Mouse (Mus musculus) ES-Bruce4 (cell line): ENCODE results near the gene Ccdc174. TPM values are rescaled to one million over a fixed set of nuclear protein-coding genes. Genes with fewer than 3 reads are reported as not detected.

Experiments used
- H3K27ac ChIP-seq: 2 replicates; pipeline ENCODE4 v1.5.1; 2012; ENCODE audit warnings: low read length, inconsistent platforms; ENCODE audit not compliant: insufficient read depth
- H3K27me3 ChIP-seq: 2 replicates; pipeline ENCODE4 v1.6.1; 2012; ENCODE audit warnings: mild to moderate bottlenecking, low read length, inconsistent platforms; ENCODE audit not compliant: control insufficient read depth, poor library complexity, insufficient read depth, severe bottlenecking
- H3K36me3 ChIP-seq: 2 replicates; pipeline ENCODE4 v1.6.1; 2012; ENCODE audit warnings: inconsistent platforms, mild to moderate bottlenecking, low read length, moderate library complexity; ENCODE audit not compliant: control insufficient read depth, poor library complexity, insufficient read depth, severe bottlenecking
- H3K4me1 ChIP-seq: one replicate; pipeline ENCODE4 v1.8.1; 2011; ENCODE audit warnings: low read length; ENCODE audit not compliant: control insufficient read depth, insufficient read depth
- H3K4me3 ChIP-seq: 2 replicates; pipeline ENCODE4 v1.5.1; 2011; ENCODE audit warnings: low read depth, mild to moderate bottlenecking, low read length
- H3K9ac ChIP-seq: 2 replicates; pipeline ENCODE4 v1.6.1; 2012; ENCODE audit warnings: low read depth, mild to moderate bottlenecking, inconsistent platforms; ENCODE audit not compliant: poor library complexity, severe bottlenecking
- H3K9me3 ChIP-seq: replicated peaks from 2 replicates; pipeline ENCODE4 v1.6.1; 2012; ENCODE audit warnings: mild to moderate bottlenecking, low read length, inconsistent platforms; ENCODE audit not compliant: control insufficient read depth, poor library complexity, insufficient read depth, severe bottlenecking
- CTCF ChIP-seq: IDR thresholded peaks from one replicate; pipeline ENCODE4 v1.8.1; 2011; ENCODE audit warnings: low read depth, low read length
- EP300 ChIP-seq: IDR thresholded peaks from 2 replicates; pipeline ENCODE4 v1.6.1; 2011; ENCODE audit warnings: low read depth, low read length; ENCODE audit not compliant: insufficient read depth
- POLR2A ChIP-seq: IDR thresholded peaks from one replicate; pipeline ENCODE4 v1.8.1; 2011; ENCODE audit warnings: low read length; ENCODE audit not compliant: insufficient read depth
- polyA plus RNA-seq: library from polyadenylated mRNA; stranded (reverse); fragments of >200 nt; gene quantifications from 2 replicates; pipeline ENCODE4 v1.2.4, GENCODE M21; 2011; ENCODE audit warnings: low read depth; ENCODE audit not compliant: missing spikeins, insufficient read depth, insufficient read length

Ccdc174 gene
- polyA plus RNA-seq, 1 experiment = 20.1 TPM

- no peak for TF ChIP-seq EP300
- no peak overlapping the region for H3K27ac ChIP-seq
Measured at GRCm38 (mm10) chr6:91914011-91914410, 36.2 kb downstream of the Ccdc174 start.

GRCm38 (mm10) chr6:91917286-91917685 lies 39.4 kb downstream of the Ccdc174 start:
- Histone ChIP-seq H3K36me3 (no peaks in the 10 kb centered on the region), H3K9ac (no peak overlapping the region), H3K27me3 (no peaks in the 10 kb centered on the region), H3K9me3 (no peaks in the 10 kb centered on the region), H3K4me3 (no peak overlapping the region), H3K4me1 (no peaks in the 10 kb centered on the region), H3K27ac (no peak overlapping the region)
- TF ChIP-seq CTCF = no peak
- TF ChIP-seq EP300 = no peak
- TF ChIP-seq POLR2A = no peak

More at GRCm38 (mm10) chr6:91914011-91914410, 36.2 kb downstream of the Ccdc174 start:
- H3K4me1 ChIP-seq = no peaks in the 10 kb centered on the region
- no peaks in the 10 kb centered on the region for H3K27me3 ChIP-seq
- H3K9me3 ChIP-seq = no peaks in the 10 kb centered on the region
- no peaks in the 10 kb centered on the region for H3K36me3 ChIP-seq
- no peak overlapping the region for H3K4me3 ChIP-seq
- no peak overlapping the region for H3K9ac ChIP-seq

- Histone ChIP-seq H3K4me1 (no peaks in the 10 kb centered on the region), H3K27me3 (no peaks in the 10 kb centered on the region), H3K9ac (no peak overlapping the region), H3K9me3 (no peaks in the 10 kb centered on the region), H3K27ac (no peak overlapping the region), H3K36me3 (no peaks in the 10 kb centered on the region), H3K4me3 (no peak overlapping the region)
- no peak for TF ChIP-seq EP300
- no peak for TF ChIP-seq CTCF
- no peak for TF ChIP-seq POLR2A
Measured at GRCm38 (mm10) chr6:91917716-91918115, 39.9 kb downstream of the Ccdc174 start.

GRCm38 (mm10) chr6:91931231-91931630 lies 53.4 kb downstream of the Ccdc174 start:
- Histone ChIP-seq H3K4me1 (no peaks in the 10 kb centered on the region), H3K9ac (no peak overlapping the region)
- TF ChIP-seq POLR2A = no peak
- TF ChIP-seq CTCF = no peak
- TF ChIP-seq EP300 = no peak

GRCm38 (mm10) chr6:91938491-91938890 lies 60.6 kb downstream of the Ccdc174 start:
- H3K4me3 ChIP-seq = no peak overlapping the region
- TF ChIP-seq CTCF (no peak), POLR2A (no peak), EP300 (no peak)
- H3K27me3 ChIP-seq = no peaks in the 10 kb centered on the region
- no peaks in the 10 kb centered on the region for H3K36me3 ChIP-seq
- H3K9me3 ChIP-seq = no peaks in the 10 kb centered on the region
- H3K9ac ChIP-seq = no peak overlapping the region
- no peak overlapping the region for H3K27ac ChIP-seq
- H3K4me1 ChIP-seq = no peaks in the 10 kb centered on the region

More at GRCm38 (mm10) chr6:91931231-91931630, 53.4 kb downstream of the Ccdc174 start:
- no peak overlapping the region for H3K27ac ChIP-seq
- no peaks in the 10 kb centered on the region for H3K9me3 ChIP-seq
- H3K27me3 ChIP-seq = no peaks in the 10 kb centered on the region
- no peaks in the 10 kb centered on the region for H3K36me3 ChIP-seq
- no peak overlapping the region for H3K4me3 ChIP-seq

- H3K9me3 ChIP-seq = no peaks in the 10 kb centered on the region
- no peaks in the 10 kb centered on the region for H3K27me3 ChIP-seq
- TF ChIP-seq EP300 = no peak
- TF ChIP-seq CTCF = no peak
- no peak for TF ChIP-seq POLR2A
- H3K9ac ChIP-seq = no peak overlapping the region
- H3K4me1 ChIP-seq = no peaks in the 10 kb centered on the region
- no peaks in the 10 kb centered on the region for H3K36me3 ChIP-seq
- no peak overlapping the region for H3K27ac ChIP-seq
- H3K4me3 ChIP-seq = no peak overlapping the region
Measured at GRCm38 (mm10) chr6:91948426-91948825, 70.6 kb downstream of the Ccdc174 start.

Other genes starting within 250 kb of the Ccdc174 start
- gene Slc6a6, start 194.0 kb upstream of the Ccdc174 start, polyA plus RNA-seq = 109 and 114 TPM in 2 replicates
- 0.18 and 0.46 TPM in 2 replicates for gene Grip2, start 50.8 kb upstream of the Ccdc174 start, polyA plus RNA-seq
- gene 4930590J08Rik, start 24.8 kb downstream of the Ccdc174 start, polyA plus RNA-seq = 0.73 and 1.4 TPM in 2 replicates
- 4.1 and 5.1 TPM in 2 replicates for gene Fgd5, start 100.8 kb downstream of the Ccdc174 start, polyA plus RNA-seq
- 29.3 and 31.7 TPM in 2 replicates for gene Nr2c2, start 213.3 kb downstream of the Ccdc174 start, polyA plus RNA-seq